Mouse (Mus musculus) lung, postnatal 10 days (tissue): ENCODE results near the gene Naa16.
A peak's percentile ranks its signal among the peaks of the same experiment; 100 is the strongest.

Experiments
- DNase-seq: peaks from one replicate; pipeline ENCODE4 v3.0.0; 2021

The Naa16 gene

GRCm38 (mm10) chr14:79296836-79297235 is 93.7 kb downstream of the Naa16 start:
- no peak for DNase-seq

- DNase-seq = no peak
Observed at GRCm38 (mm10) chr14:79296201-79296600, 94.4 kb downstream of the Naa16 start.

GRCm38 (mm10) chr14:79295579-79295978 is 95.0 kb downstream of the Naa16 start:
- DNase-seq = no peak

GRCm38 (mm10) chr14:79294950-79295349 is 95.6 kb downstream of the Naa16 start:
- DNase-seq = no peak

- DNase-seq = no peak
Observed at GRCm38 (mm10) chr14:79294051-79294814, 96.3 kb downstream of the Naa16 start.

GRCm38 (mm10) chr14:79293119-79293780 is 97.3 kb downstream of the Naa16 start:
- peak; percentile 56 for DNase-seq

- no peak for DNase-seq
Observed at GRCm38 (mm10) chr14:79291629-79292028, 98.9 kb downstream of the Naa16 start.

- no peak for DNase-seq
Observed at GRCm38 (mm10) chr14:79290683-79291425, 99.7 kb downstream of the Naa16 start.

- DNase-seq = no peak
Observed at GRCm38 (mm10) chr14:79289909-79290308, 100.7 kb downstream of the Naa16 start.

- no peak for DNase-seq
Observed at GRCm38 (mm10) chr14:79288280-79288679, 102.3 kb downstream of the Naa16 start.

GRCm38 (mm10) chr14:79287251-79287863 is 103.2 kb downstream of the Naa16 start:
- DNase-seq = no peak

- DNase-seq = no peak
Observed at GRCm38 (mm10) chr14:79285549-79285948, 105.0 kb downstream of the Naa16 start.

- DNase-seq = no peak
Observed at GRCm38 (mm10) chr14:79284616-79285015, 106.0 kb downstream of the Naa16 start.

GRCm38 (mm10) chr14:79283952-79284351 is 106.6 kb downstream of the Naa16 start:
- no peak for DNase-seq

- peak; percentile 48 for DNase-seq
Observed at GRCm38 (mm10) chr14:79281894-79282553, 108.6 kb downstream of the Naa16 start.

GRCm38 (mm10) chr14:79280456-79280855 is 110.1 kb downstream of the Naa16 start:
- no peak for DNase-seq

- no peak for DNase-seq
Observed at GRCm38 (mm10) chr14:79279494-79279893, 111.1 kb downstream of the Naa16 start.

GRCm38 (mm10) chr14:79278927-79279326 is 111.7 kb downstream of the Naa16 start:
- no peak for DNase-seq

- DNase-seq = no peak
Observed at GRCm38 (mm10) chr14:79277922-79278321, 112.7 kb downstream of the Naa16 start.

GRCm38 (mm10) chr14:79275870-79276395 is 114.6 kb downstream of the Naa16 start:
- DNase-seq = no peak

- DNase-seq = no peak
Observed at GRCm38 (mm10) chr14:79275441-79275840, 115.1 kb downstream of the Naa16 start.
